Mouse (Mus musculus) midbrain, embryonic 13.5 days (tissue): Measurements from ENCODE around the gene Ano8. TPM values are rescaled to one million over a fixed set of nuclear protein-coding genes. Genes with fewer than 3 reads are reported as not detected.
"Not testable (repeated sequence)": the region's sequence is repeated elsewhere in the genome, so short reads cannot be mapped to it uniquely, and the experiment has no call there.

ENCODE experiments used
- ATAC-seq: fragments of 200-750 bp; cut with Nextera tagmentation; 2 replicates; pipeline ENCODE4 v1.8.0; 2017; ENCODE audit warnings: mild to moderate bottlenecking, moderate TSS enrichment, moderate library complexity
- H3K27ac ChIP-seq: fragments of 300-500 bp; sonication (generic); 2 replicates; pipeline ENCODE4 v1.5.1; 2015; ENCODE audit warnings: inconsistent platforms, mild to moderate bottlenecking, moderate library complexity
- H3K27me3 ChIP-seq: fragments of 300-500 bp; sonication (generic); 2 replicates; pipeline ENCODE4 v1.6.1; 2015; ENCODE audit warnings: mild to moderate bottlenecking, inconsistent platforms
- H3K36me3 ChIP-seq: fragments of 300-500 bp; sonication (generic); 2 replicates; pipeline ENCODE4 v1.6.1; 2015; ENCODE audit warnings: mild to moderate bottlenecking, inconsistent platforms
- H3K4me1 ChIP-seq: fragments of 300-500 bp; sonication (generic); replicated peaks from 2 replicates; pipeline ENCODE4 v1.6.1; 2015; ENCODE audit warnings: inconsistent platforms
- H3K4me2 ChIP-seq: fragments of 300-500 bp; sonication (generic); replicated peaks from 2 replicates; pipeline ENCODE4 v1.6.1; 2015; ENCODE audit warnings: moderate library complexity, mild to moderate bottlenecking, inconsistent platforms
- H3K4me3 ChIP-seq: fragments of 300-500 bp; sonication (generic); replicated peaks from 2 replicates; pipeline ENCODE4 v1.5.1; 2015; ENCODE audit warnings: mild to moderate bottlenecking, inconsistent platforms
- H3K9ac ChIP-seq: fragments of 300-500 bp; sonication (generic); replicated peaks from 2 replicates; pipeline ENCODE4 v1.6.1; 2015; ENCODE audit warnings: mild to moderate bottlenecking, inconsistent platforms
- H3K9me3 ChIP-seq: fragments of 300-500 bp; sonication (generic); 2 replicates; pipeline ENCODE4 v1.6.1; 2016; ENCODE audit warnings: mild to moderate bottlenecking, inconsistent platforms
- WGBS: fragments of 180-500 bp; shearing (Covaris S2); methylation state at CpG from one replicate; pipeline ENCODE4 v1.1.7; 2015; 5-methylcytosine and 5-hydroxymethylcytosine counted together
- polyA plus RNA-seq: library from polyadenylated mRNA; unstranded; fragments of >200 nt; fragmentation: Nextera tagmentation; extraction: Ambion mirVana; gene quantifications from 2 replicates; pipeline ENCODE4 v1.2.1, GENCODE M21; 2015

Gene Ano8
- polyA plus RNA-seq = 5.3 and 9.3 TPM in 2 replicates

- Histone ChIP-seq H3K27ac (peak within 1 kb of the TSS; percentile 92), H3K27me3 (0 out of 2 replicates have a peak, but pooled peaks cover 3% of the 10 kb centered on the region), H3K4me2 (peak within 1 kb of the TSS; percentile 79), H3K4me1 (peaks cover 74% of the 10 kb centered on the region), H3K36me3 (peaks cover 42% of the 10 kb centered on the region), H3K4me3 (peak within 1 kb of the TSS; percentile 90), H3K9me3 (no peaks in the 10 kb centered on the region), H3K9ac (peak within 1 kb of the TSS; percentile 99)
- 5% methylated on average over 55 of the region's 58 CpGs for WGBS
- peak; percentile 80 for ATAC-seq
These were observed at the start of gene Ano8 for GRCm38 (mm10) chr8:71485142-71486135. Gene Ano8 (minus strand): TSS chr8:71485963.

GRCm38 (mm10) chr8:71534263-71534810 is 48.6 kb upstream of the Ano8 start:
- peaks cover 34% of the 10 kb centered on the region for H3K27me3 ChIP-seq
- H3K4me2 ChIP-seq = no peak overlapping the region
- H3K36me3 ChIP-seq = no peaks in the 10 kb centered on the region
- no peak overlapping the region for H3K4me3 ChIP-seq
- ATAC-seq = no peak; the same call in 1 of the 2 replicates
- no peak overlapping the region for H3K9ac ChIP-seq
- no peaks in the 10 kb centered on the region for H3K9me3 ChIP-seq
- 37% methylated on average over 3 of the region's 3 CpGs for WGBS
- no peak overlapping the region for H3K27ac ChIP-seq
- H3K4me1 ChIP-seq = peaks cover 10% of the 10 kb centered on the region

- not testable (repeated sequence) for ATAC-seq, H3K4me3 ChIP-seq, H3K4me1 ChIP-seq, H3K9me3 ChIP-seq, H3K9ac ChIP-seq, H3K4me2 ChIP-seq, H3K27ac ChIP-seq, H3K36me3 ChIP-seq
- H3K27me3 ChIP-seq = peaks cover 29% of the 10 kb centered on the region
- 76% methylated on average over 6 of the region's 12 CpGs for WGBS
These were observed 45.1 kb upstream of the Ano8 start for GRCm38 (mm10) chr8:71530735-71531467.

GRCm38 (mm10) chr8:71528362-71529073 is 42.8 kb upstream of the Ano8 start:
- peaks cover 45% of the 10 kb centered on the region for H3K27me3 ChIP-seq
- H3K9me3 ChIP-seq = no peaks in the 10 kb centered on the region
- 86% methylated on average over 11 of the region's 11 CpGs for WGBS
- no peak overlapping the region for H3K9ac ChIP-seq
- H3K4me1 ChIP-seq = peaks cover 14% of the 10 kb centered on the region; the same call in 1 of the 2 replicates
- ATAC-seq = 0 out of 2 replicates have a peak, but pooled peaks have one; percentile 7
- H3K36me3 ChIP-seq = no peaks in the 10 kb centered on the region
- no peak overlapping the region for H3K27ac ChIP-seq
- no peak overlapping the region for H3K4me3 ChIP-seq
- H3K4me2 ChIP-seq = no peak overlapping the region

- Histone ChIP-seq H3K4me1 (peaks cover 14% of the 10 kb centered on the region; the same call in 1 of the 2 replicates), H3K4me3 (no peak overlapping the region), H3K9me3 (no peaks in the 10 kb centered on the region), H3K27me3 (peaks cover 54% of the 10 kb centered on the region), H3K9ac (no peak overlapping the region), H3K4me2 (no peak overlapping the region), H3K36me3 (no peaks in the 10 kb centered on the region), H3K27ac (no peak overlapping the region)
- no peak for ATAC-seq
- 47% methylated on average over 3 of the region's 3 CpGs for WGBS
These were observed 41.6 kb upstream of the Ano8 start for GRCm38 (mm10) chr8:71527162-71527870.

GRCm38 (mm10) chr8:71526272-71526671 is 40.5 kb upstream of the Ano8 start:
- no peak overlapping the region for H3K4me3 ChIP-seq
- no peaks in the 10 kb centered on the region for H3K9me3 ChIP-seq
- no peak overlapping the region for H3K4me2 ChIP-seq
- no peak overlapping the region for H3K27ac ChIP-seq
- no peaks in the 10 kb centered on the region for H3K36me3 ChIP-seq
- no peak for ATAC-seq
- WGBS = 4% methylated on average over 6 of the region's 6 CpGs
- H3K4me1 ChIP-seq = peaks cover 17% of the 10 kb centered on the region; the same call in 1 of the 2 replicates
- H3K9ac ChIP-seq = no peak overlapping the region
- H3K27me3 ChIP-seq = peaks cover 55% of the 10 kb centered on the region

- no peak for ATAC-seq
- 6% methylated on average over 46 of the region's 46 CpGs for WGBS
- Histone ChIP-seq H3K4me1 (peaks cover 17% of the 10 kb centered on the region; the same call in 1 of the 2 replicates), H3K27ac (no peak within 1 kb of the TSS), H3K36me3 (no peaks in the 10 kb centered on the region), H3K4me3 (0 out of 2 replicates have a peak within 1 kb of the TSS, but pooled peaks have one; percentile 14), H3K4me2 (peak within 1 kb of the TSS; percentile 25), H3K27me3 (peaks cover 58% of the 10 kb centered on the region), H3K9me3 (no peaks in the 10 kb centered on the region), H3K9ac (no peak within 1 kb of the TSS)
These were observed 39.7 kb upstream of the Ano8 start, which contains the start of gene Ccdc194 for GRCm38 (mm10) chr8:71525226-71526050. Gene Ccdc194 (minus strand): TSS chr8:71525711.

GRCm38 (mm10) chr8:71521634-71522033 is 35.9 kb upstream of the Ano8 start:
- Histone ChIP-seq H3K27ac (no peak overlapping the region), H3K4me1 (peaks cover 21% of the 10 kb centered on the region; the same call in 1 of the 2 replicates), H3K27me3 (peaks cover 45% of the 10 kb centered on the region), H3K4me2 (no peak overlapping the region; the same call in 1 of the 2 replicates), H3K4me3 (no peak overlapping the region), H3K9me3 (no peaks in the 10 kb centered on the region), H3K36me3 (no peaks in the 10 kb centered on the region), H3K9ac (no peak overlapping the region)
- 3% methylated on average over 17 of the region's 17 CpGs for WGBS
- peak; percentile 84 for ATAC-seq

- H3K27ac ChIP-seq, H3K4me2 ChIP-seq, H3K36me3 ChIP-seq, ATAC-seq, H3K9ac ChIP-seq, H3K9me3 ChIP-seq, H3K4me3 ChIP-seq: not testable (repeated sequence)
- peaks cover 12% of the 10 kb centered on the region; the same call in 1 of the 2 replicates for H3K4me1 ChIP-seq
- WGBS = 43% methylated on average over 9 of the region's 10 CpGs
- peaks cover 21% of the 10 kb centered on the region for H3K27me3 ChIP-seq
These were observed 33.5 kb upstream of the Ano8 start for GRCm38 (mm10) chr8:71519037-71519825.
